Mouse (Mus musculus) adipocyte (in vitro differentiated cells): ENCODE results near the gene Tbl1x.
"Not testable (repeated sequence)": the region's sequence is repeated elsewhere in the genome, so short reads cannot be mapped to it uniquely, and the experiment has no call there.

Source experiments
- DNase-seq: peaks from one replicate; pipeline ENCODE4 v3.0.0-alpha.2; 2016; ENCODE audit warnings: low spot score

The Tbl1x gene

DNA sequence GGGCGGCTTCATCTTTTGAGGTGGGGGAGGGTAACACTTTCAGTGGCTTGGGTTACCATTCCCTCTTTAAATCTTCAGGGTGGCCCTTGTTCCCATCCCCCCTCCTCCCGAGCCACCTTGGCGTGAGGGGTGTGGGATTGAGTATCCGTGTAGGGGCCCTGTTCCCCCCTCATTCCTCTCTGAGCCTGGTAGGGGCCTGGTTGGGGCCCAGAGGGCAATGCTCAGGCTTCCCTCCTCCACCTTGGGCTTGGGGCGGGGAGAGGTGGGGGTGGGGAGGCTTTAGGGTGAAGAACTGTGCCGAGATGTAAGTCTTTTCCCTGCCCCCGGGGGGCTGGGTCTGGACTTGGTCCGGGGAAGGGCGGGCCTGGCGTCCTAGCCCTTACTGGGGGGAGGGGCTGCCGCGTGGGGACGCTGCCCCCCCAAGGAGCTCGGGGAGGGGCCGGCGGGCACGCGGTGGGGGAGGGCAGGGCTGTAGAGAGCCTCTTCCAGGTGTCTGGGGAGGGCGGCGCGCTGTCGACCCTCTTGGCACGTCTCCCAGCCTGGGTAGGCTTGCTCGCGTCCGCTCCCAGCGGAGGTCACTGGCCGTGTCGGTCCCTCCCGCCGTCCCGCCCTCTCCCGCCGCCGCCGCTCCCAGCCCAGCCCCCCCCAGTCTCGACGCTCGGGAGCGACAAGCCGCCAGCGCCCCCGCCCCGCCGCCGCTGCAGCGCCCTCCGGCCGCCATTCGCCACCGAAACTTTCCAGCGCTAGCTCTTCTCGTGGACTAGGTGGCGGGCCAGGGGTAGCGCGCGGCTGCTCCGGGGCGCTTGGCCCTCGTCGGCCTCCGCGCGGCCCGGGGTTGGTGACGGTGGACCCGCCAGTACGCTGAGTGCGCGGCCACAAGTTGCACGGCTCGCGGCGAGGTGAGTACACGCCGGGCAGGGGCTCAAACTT, at the start of gene Tbl1x:
TSS of gene Tbl1x (plus strand) at position 643 of the 930 bp plus-strand sequence.
- peak; percentile 70 for DNase-seq

DNA sequence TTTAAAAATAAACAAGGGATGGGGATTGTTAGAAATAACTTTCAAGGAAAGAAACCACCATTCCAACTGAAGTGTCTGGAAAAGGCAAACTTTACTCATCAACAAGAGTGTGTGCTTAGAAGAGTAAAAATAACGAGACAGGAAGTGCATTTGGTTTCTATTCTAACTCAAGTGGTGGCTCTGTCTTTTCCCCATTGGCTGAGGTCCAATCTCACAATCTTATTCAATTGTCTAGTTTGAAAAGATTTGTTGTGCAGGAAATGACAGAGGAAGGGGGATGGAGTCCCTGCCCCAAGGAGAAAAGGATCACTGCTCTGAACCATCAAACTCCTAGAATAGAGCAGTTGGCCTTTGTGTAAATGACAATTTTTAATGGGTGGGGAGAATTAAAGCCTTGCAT, 41.6 kb upstream of the Tbl1x start:
- no peak for DNase-seq

DNA sequence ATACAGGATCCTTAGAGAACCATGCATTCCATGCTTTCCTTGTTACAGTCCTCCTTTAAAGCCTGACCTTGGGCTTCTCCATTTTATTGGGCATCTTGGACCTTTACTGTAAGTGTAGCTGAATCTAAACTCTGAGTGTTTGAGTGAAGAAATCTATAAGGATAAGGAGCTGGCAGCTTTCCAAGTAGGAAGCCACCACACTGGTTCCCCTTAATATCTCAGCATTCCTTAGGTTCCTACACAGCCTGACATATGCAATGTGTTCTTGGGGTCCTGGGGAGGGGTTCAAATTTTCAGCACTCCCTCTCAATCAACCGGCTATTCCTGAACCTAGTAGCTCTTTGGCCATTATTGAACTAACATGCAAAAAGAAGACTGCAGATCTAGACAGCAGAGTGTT, 38.0 kb upstream of the Tbl1x start:
- DNase-seq: no peak

DNA sequence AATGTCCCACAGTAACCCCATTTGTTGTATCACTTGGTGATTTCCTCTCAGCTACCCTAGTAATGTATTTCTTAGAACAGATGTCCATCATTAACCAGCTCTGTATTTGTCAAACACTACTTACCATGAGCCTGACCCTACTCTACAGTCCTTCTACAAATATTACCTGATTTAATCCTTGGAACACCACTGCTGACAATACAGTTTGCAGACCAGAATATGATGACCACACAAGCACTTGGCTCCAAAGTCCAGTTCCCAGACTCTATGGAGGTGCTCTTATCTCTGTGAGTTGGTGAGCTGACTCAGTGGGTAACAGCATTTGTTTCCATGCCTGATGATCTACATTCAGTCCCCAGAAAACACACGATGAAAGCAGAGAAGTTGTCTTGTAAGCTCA, 37.3 kb upstream of the Tbl1x start:
- DNase-seq: no peak

DNA sequence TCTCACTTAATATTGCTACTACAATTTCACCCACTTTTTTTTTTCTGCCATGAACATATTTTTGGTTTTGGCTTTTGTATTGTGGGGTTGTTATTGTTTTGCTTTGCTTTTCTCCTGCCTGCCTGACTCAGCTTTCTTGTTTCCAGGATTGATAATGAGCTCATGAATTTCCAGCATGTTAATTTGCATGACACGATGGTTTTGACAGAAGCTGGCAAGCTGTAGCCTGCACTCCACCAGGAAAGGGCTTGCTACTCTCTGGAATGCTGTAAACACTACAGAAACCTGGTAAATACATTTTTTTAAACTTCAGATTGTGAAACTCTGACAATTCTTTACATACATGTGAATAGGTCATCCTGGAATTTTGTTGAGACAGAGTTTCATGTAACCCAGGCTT, 36.3 kb upstream of the Tbl1x start:
- peak; percentile 49 for DNase-seq

DNA sequence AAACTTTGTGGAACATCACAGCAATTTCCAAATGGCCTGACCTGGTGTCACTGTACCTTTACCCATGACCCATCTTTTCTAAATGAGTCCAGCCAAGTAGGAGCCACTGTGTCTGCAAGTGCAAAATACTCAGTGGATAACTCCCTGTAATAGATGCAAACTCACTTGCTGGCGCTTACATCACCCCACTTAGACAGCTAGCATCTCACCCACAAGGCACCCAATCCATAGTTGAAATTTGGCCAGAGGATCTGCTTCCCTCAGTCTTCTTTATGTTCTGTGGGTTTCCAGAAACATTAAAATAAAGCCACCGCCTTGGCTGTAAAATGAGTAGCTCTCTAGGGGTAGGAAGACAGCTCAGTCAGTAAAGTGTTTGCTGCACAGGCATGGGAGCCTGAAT, 33.3 kb upstream of the Tbl1x start:
- DNase-seq: peak; percentile 31

DNA sequence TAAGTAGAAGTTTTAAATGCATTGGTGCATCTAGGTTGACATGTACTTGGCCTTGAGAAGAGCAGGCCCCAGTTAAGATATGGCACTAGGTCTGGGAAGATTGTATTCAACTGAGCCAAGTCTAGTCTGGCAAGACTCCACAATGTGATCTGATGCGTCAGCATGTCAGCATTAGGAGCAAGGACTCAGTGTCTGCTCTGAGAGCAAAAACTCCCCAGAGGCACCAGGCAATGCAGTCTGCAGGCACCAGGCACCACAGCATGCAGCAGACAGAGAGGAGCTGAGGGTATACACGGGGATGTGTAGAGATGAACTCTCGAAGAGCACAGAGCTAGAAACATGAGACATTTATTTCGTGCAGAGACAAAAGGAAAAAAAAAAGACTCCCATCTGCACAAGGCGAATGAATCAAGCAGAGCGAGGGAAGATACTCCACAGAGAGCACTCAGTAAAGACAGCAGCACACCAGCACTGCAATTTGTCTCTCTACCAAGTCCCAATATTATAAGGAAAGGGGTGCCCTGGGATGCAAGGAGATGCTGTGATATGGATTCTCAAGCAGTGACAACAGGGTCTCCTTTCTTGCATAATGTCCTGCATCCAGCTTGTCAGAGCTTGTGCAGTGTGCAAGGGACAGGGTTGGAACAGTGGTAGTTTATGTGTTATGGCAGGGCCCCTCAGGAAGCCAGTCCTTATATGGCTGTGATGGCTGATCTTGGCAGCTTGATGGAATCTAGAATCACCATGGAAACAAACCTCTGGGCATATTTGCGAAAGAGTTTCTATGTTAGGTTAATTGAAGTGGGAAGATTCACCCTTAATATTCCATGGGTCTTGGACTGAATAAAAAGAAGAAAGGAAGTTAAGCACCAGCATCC, 22.7 kb upstream of the Tbl1x start:
- peak; percentile 69 for DNase-seq

DNA sequence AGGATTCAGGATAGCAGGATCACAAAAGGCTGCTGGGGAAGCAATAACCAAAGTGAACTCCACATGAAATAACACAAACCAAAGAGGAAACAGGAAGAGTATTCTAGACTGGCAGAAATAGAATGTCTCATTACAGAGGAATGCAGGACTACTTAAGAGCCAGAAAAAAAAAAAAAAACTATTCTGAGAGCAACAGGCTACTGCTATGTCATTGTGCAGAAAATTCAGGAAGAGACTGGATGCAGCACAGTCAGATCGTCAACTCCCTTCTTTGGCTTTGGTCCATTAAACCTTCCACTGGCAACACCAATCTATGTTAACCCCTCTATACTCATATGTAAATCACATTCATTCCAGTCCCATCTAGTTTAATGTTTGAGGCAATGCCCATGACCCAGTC, 20.7 kb upstream of the Tbl1x start:
- peak; percentile 39 for DNase-seq

DNA sequence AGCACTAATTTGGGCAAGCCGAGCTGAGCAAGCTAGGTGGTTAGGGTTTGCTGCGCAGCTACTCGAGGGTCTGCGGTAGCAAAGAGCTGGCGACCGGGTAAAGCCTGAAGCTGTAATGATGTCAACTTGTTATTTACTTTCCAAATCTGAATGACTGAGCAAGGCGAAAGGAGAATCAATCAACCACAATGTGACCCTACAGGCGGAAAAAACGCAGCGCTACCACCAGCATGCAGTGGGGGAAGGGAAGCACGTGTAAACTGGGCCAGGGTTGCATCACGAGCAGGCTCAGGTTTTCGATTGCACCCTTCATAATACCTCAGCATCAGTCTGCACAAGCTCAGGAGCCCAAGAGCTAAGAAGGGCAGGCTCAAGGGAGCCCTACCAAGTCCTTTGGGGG, 1.7 kb upstream of the Tbl1x start:
- DNase-seq: peak; percentile 93

DNA sequence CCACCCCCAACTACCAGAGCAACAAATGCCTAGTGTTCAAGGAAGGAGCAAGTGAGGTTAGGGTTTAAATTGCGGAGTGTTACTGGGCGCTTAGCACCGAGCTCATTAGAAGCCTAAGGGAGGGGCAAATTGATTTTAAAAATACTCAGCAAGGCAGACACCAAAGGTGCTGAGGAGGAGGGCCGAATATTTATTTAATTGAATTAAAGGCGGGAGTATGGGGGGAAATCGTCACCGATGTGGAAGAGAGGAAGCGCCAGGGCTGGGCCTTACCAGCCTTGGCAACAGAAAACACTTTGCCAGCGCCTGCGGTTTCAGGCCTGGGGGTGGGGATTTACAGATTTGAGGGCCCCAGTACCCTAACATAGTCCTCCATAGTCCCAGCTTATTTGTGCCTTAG, 1.0 kb upstream of the Tbl1x start:
- no peak for DNase-seq

DNA sequence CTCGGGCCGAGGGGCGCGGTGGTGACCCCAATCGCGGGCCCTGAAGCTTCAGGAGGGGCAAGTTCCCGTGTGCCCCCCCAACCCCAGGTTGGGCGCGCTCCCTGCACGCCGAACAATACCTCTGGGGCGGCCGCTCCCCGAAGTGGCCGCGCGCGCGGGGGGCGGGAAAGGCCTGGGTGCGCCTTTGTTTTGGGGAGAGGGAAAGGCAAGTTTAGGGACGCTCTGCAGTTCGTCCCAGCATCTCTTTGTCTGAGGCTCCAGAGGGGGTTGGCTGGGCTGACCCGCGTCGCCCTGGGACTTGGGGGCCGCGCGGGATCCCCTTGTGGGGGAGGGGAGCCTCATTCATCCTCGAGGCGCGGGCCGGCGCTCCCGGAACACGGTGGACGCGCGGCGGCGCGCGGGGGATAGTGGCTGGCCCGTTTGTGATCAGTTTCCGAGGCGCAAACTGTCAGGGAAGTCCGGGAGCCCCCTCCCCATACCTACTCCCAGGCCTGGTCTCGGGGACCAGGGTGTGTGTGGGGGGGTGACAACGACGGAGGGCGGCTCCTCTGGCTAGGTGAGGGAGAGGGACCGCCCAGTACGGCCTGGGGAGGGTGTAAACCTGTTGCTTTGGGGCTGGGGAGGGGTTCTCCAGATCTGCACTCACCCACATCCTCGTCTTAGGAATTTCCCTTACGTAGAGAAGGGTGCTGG, 634 bp downstream of the Tbl1x start:
- DNase-seq: no peak

DNA sequence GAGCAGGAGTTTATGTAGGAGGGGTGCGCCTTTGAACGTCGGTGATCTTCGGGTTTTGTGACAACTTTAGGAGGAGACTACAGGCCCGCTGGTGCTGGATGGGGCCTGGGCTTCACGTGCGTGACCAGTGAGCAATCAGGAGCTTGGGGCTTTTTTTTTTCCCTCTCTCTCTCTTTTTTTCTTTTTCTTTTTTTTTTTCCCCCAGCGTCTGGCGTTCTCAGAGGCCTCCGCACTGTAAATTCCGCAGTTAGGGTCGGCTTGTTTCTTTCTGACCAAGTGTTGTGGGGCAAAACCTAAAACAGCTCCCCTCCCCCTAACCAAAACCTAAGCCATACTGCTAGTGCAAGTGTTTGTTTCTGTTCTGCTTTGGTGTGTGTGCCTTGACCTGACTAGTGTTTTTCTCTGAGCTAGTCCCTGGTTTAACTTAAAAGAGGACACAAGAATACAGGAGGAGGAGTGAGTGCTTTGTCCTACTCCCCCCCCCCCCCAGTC, 1.2 kb downstream of the Tbl1x start:
- peak; percentile 34 for DNase-seq

DNA sequence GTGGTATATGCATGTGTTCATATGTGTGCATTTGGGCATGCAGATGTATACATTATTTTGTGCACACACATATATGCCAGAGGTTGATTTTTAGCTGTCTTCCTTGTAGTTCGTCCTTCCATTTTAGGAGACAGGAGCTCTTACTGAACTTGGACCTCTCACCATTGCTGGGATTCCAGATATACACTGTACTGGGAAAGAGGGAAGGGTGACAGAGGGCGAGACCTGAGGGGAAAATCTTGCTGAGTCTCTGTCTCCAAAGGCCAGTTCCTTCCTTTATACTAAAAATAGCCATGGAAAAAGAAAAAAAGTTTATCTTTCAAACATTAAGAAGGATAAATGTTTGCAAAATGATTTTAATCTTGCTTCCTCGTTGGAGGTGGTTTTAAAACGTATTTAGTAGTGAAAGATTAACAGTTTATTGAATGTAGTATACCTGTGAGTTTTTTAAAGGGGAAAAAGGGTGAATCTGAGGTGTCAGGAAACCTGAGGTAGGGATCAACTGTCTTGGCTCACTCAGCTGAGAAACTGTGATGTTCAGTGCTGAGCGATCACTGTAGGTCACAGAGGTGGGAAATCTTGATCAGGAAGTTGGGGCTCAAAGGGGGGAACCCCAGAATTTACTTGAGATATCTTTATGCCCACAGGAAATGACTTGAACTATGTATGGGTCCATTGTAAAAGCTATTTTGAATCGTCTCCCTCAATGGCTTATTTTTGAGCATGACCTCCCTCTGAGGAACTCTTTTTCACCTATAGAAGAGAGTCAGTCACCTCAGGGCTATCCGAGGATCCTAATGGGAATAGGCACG, 6.7 kb downstream of the Tbl1x start:
- DNase-seq: no peak

DNA sequence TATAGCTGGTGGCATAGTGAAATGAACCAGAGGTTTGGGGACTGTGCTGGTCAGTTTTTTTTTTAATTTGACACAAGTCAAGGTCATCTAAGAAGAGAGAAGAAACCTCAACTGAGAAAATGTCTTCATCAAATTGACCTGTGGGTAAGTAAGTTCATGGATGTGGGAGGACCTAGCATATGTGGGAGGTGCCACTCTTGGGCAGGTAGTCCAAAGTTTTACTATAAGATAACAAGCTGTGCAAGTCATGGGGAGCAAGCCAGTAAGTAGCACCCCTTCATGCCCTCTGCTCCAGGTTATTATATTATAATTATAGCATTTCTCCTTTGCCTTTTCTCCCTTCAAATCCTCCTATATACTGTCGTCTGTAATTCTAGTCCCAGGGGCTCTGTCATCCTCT, 8.1 kb downstream of the Tbl1x start:
- no peak for DNase-seq

DNA sequence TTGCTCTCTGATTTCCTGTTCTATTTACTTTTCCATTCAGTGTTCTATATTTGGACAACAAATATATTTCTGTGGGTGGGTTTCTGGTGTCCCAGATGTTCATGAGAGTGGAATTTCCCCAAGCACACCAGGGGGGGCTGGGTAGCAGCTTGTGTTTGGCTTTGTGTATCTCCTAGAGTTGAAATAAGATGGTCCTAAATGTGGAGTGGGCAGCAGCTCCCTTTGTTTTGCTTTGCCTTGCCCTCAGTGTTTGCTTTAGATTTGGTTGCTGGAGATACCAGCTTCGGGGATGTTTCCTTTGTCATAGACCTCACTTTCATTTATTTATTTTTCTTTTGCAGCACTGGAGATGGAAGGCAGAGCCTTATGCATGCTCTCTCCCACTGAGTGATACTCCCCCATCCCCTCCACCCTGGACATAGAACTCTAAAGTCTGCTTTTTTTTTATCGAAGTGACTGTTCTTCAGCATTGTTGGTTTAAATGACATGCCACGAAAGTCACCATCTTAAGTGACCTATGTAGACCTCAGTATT, 12.1 kb downstream of the Tbl1x start:
- no peak for DNase-seq

DNA sequence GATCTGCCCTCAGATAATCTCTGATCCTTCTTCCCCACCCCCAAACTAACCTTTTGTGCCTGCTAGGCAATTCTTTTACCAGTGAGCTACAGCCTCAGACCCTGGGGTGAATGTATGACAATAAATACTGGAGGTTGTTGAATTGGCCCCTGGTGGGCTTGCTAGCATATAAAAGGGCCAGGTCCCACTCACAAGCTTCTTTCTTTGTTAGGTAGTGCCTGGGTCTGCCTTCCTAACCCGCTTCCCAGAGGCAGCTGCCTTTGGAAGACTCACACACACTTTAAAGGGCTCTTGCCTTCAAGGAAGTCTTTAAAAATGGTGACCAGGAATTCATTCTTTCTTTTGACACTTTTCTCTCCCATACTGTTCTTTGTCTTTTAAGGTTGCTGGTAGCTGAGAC, 14.4 kb downstream of the Tbl1x start:
- DNase-seq: no peak

DNA sequence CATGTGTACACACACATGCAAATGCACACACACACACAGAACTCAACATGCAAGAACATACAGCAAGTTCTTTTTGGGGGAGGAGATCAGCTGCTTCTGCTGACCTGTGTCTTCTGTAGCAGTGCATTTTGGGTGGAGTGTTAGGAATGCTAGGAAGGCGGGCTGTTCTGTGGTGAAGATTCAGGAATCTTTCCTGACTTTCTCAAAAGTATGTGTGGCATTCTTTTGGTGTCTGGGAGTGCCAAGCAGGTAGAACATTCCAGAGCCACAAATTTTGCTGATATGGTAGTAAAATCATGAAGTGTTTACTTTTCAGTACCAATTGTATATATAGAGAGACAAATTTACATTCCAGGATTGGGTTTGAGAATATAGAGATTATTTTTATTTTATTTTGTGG, 17.6 kb downstream of the Tbl1x start:
- no peak for DNase-seq

DNA sequence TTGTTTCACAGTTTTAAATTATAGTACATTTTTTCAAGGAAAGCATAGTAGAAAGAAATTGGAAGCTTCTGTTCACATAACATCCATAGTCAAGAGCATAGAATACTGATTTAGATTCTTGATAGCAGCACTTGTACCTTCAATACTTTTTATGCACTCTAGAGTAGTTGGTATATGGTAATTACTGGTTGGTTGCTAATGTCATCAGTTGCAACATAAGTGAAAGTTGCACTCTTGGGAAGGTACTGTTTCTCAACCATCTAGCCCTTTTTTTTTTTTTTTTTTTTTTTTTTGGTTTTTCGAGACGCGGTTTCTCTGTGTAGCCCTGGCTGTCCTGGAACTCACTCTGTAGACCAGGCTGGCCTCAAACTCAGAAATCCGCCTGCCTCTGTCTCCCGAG, 20.2 kb downstream of the Tbl1x start:
- DNase-seq: peak; percentile 24

DNA sequence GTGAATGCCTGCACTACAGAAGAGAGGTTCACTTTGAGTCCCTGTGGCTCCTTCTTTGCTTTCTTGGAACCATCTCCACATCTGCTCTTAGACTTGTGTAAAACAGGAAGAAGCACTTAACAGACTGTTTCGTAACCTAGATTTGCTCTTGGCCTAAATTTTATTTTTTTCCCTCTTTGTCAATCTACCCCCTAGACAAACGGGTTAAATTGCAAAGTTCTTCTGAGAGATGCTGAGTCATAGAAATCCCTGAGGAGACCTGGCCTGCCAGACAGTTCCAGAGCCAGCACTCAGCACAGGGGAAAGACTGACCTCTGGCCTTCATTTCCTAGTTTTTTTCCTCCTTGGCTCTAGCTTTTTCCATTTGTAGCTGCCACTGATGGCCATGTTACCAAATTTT, 23.1 kb downstream of the Tbl1x start:
- DNase-seq: peak; percentile 95

DNA sequence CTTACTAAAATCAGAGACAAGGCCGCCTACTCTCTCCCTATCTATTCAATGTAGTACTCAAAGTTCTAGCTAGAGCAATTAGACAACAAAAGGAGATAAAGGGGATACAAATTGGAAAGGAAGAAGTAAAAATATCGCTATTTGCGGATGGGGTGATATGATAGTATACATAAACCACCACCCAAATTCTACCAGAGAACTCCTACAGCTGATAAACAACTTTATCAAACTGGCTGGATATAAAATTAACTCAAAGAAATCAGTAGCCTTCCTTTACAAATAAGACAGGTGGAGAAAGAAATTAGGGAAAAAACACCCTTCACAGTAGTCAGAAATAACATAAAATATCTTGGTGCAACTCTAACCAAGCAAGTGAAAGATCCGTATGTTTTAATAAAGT, 29.0 kb downstream of the Tbl1x start:
- not testable (repeated sequence) for DNase-seq

DNA sequence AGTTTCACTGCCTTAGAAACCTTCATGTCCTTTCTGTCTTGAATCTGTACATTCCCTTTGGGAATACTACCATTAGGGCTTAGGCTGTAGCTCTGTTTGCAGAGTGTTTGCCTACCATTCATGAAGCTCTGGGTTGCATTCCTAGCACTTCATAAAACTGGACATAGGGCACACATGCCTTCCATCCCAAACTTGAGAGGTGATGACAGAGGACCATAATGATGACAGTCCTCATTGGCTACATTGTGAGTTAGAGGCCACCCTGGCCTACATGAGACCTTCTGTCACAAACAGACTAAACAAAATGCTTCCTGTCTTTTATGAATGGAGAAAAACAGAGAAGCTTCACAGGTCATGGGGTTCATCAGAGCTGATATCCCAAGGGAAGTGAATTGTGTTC, 33.2 kb downstream of the Tbl1x start:
- no peak for DNase-seq
